Mouse (Mus musculus): Measurements from ENCODE around the gene H3f3b.

DNA sequence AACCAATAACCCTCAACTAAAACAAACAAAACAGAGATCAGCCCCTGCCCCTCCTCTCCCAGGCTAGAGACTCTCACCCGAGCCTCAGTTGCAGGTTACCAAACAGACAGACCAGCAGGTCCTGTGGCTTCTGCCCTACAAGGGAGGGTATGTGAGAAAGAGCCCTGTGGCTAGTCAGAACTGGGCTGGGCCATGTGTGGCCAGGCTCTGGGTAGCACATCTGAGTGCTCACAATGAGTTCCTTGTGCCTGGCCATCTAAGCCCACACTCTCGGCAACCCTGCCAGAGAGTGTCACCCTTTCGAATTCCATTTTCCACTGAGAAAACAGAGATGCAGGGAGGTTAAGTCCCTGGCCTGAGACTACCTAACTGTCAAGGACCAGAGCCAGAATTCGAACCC lies 35.7 kb downstream of the H3f3b start:
- TF ChIP-seq CTCF (conservative IDR thresholded peaks at IDR 0.05; ENCODE audit: low read length), result no peak
- no peak for TF ChIP-seq POU5F1 (IDR thresholded peaks at IDR 0.05; ENCODE audit: borderline replicate concordance, low read length)
